Mouse (Mus musculus) midbrain, postnatal 0 days (tissue): Measurements from ENCODE around the gene Ugt1a9. TPM values are rescaled to one million over a fixed set of nuclear protein-coding genes. Genes with fewer than 3 reads are reported as not detected.

Experiments used
- ATAC-seq: fragments of 200-750 bp; cut with Nextera tagmentation; 2 replicates; pipeline ENCODE4 v1.8.0; 2017; ENCODE audit warnings: moderate number of reproducible peaks, mild to moderate bottlenecking, moderate TSS enrichment, moderate library complexity; ENCODE audit not compliant: low FRiP score
- DNase-seq: peaks from one replicate; pipeline ENCODE4 v3.0.0-alpha.2; 2015; ENCODE audit warnings: low spot score
- H3K27ac ChIP-seq: fragments of 300-500 bp; sonication (generic); 2 replicates; pipeline ENCODE4 v1.5.1; 2014; ENCODE audit warnings: low read depth, mild to moderate bottlenecking, low read length, mixed read lengths
- H3K27me3 ChIP-seq: fragments of 300-500 bp; sonication (generic); 2 replicates; pipeline ENCODE4 v1.6.1; 2014; ENCODE audit warnings: low read length, control low read depth, mixed read lengths; ENCODE audit not compliant: insufficient read depth
- H3K36me3 ChIP-seq: fragments of 300-500 bp; sonication (generic); 2 replicates; pipeline ENCODE4 v1.6.1; 2014; ENCODE audit warnings: low read length, control low read depth, mixed read lengths; ENCODE audit not compliant: insufficient read depth
- H3K4me1 ChIP-seq: fragments of 300-500 bp; sonication (generic); 2 replicates; pipeline ENCODE4 v1.6.1; 2014; ENCODE audit warnings: mild to moderate bottlenecking, control low read depth, antibody characterized with exemption, low read length, mixed read lengths; ENCODE audit not compliant: insufficient read depth
- H3K4me2 ChIP-seq: fragments of 300-500 bp; sonication (generic); 2 replicates; pipeline ENCODE4 v1.6.1; 2014; ENCODE audit warnings: low read depth, mild to moderate bottlenecking, low read length, mixed read lengths; ENCODE audit not compliant: poor library complexity, severe bottlenecking
- H3K4me3 ChIP-seq: fragments of 300-500 bp; sonication (generic); 2 replicates; pipeline ENCODE4 v1.5.1; 2014; ENCODE audit warnings: low read depth, mild to moderate bottlenecking, low read length, moderate library complexity
- H3K9ac ChIP-seq: fragments of 300-500 bp; sonication (generic); replicated peaks from 2 replicates; pipeline ENCODE4 v1.6.1; 2014; ENCODE audit warnings: mild to moderate bottlenecking, low read length, moderate library complexity, mixed read lengths; ENCODE audit not compliant: poor library complexity, severe bottlenecking
- H3K9me3 ChIP-seq: fragments of 300-500 bp; sonication (generic); 2 replicates; pipeline ENCODE4 v1.6.1; 2016; ENCODE audit warnings: low read length, control low read depth
- CTCF ChIP-seq: IDR thresholded peaks from 2 replicates; pipeline ENCODE4 v1.5.1; 2016; ENCODE audit warnings: antibody characterized with exemption, mild to moderate bottlenecking
- WGBS: fragments of 180-500 bp; shearing (Covaris S2); extraction: QIAGEN DNeasy Blood & Tissue Kit; methylation state at CpG from one replicate; pipeline ENCODE4 v1.1.7; 2014; 5-methylcytosine and 5-hydroxymethylcytosine counted together
- polyA plus RNA-seq: library from polyadenylated mRNA; unstranded; fragments of >200 nt; fragmentation: Nextera tagmentation; extraction: Ambion mirVana; gene quantifications from 2 replicates; pipeline ENCODE4 v1.2.1, GENCODE M21; 2015
- total RNA-seq: library from RNA; depleted of rRNA; stranded (reverse); fragments of >200 nt; gene quantifications from 2 replicates; pipeline ENCODE4 v1.2.3, GENCODE M21; 2014

Gene Ugt1a9
- total and polyA plus RNA-seq, 2 experiments from 2014 or later: not detected

GRCm38 (mm10) chr1:88245881-88246280 lies 175.3 kb downstream of the Ugt1a9 start:
- no peak overlapping the region for H3K4me2 ChIP-seq
- no peaks in the 10 kb centered on the region for H3K27me3 ChIP-seq
- 75% methylated on average over 6 of the region's 6 CpGs for WGBS
- H3K4me1 ChIP-seq: no peaks in the 10 kb centered on the region
- peaks cover 100% of the 10 kb centered on the region for H3K9me3 ChIP-seq
- no peaks in the 10 kb centered on the region for H3K36me3 ChIP-seq
- TF ChIP-seq CTCF: no peak
- DNase-seq (no peak), ATAC-seq (no peak; the same call in 1 of the 2 replicates)
- H3K4me3 ChIP-seq: no peak overlapping the region
- no peak overlapping the region for H3K27ac ChIP-seq
- H3K9ac ChIP-seq: no peak overlapping the region

GRCm38 (mm10) chr1:88246386-88246785 lies 175.8 kb downstream of the Ugt1a9 start:
- DNase-seq (no peak), ATAC-seq (no peak)
- WGBS: 44% methylated on average over 6 of the region's 6 CpGs

GRCm38 (mm10) chr1:88247660-88248059 lies 177.1 kb downstream of the Ugt1a9 start:
- DNase-seq (no peak), ATAC-seq (no peak)
- peaks cover 97% of the 10 kb centered on the region for H3K9me3 ChIP-seq
- no peak overlapping the region for H3K4me3 ChIP-seq
- no peaks in the 10 kb centered on the region for H3K27me3 ChIP-seq
- H3K27ac ChIP-seq: no peak overlapping the region
- no peak overlapping the region for H3K4me2 ChIP-seq
- no peak for TF ChIP-seq CTCF
- no peaks in the 10 kb centered on the region for H3K4me1 ChIP-seq
- no peaks in the 10 kb centered on the region for H3K36me3 ChIP-seq
- 50% methylated on average over 2 of the region's 2 CpGs for WGBS
- H3K9ac ChIP-seq: no peak overlapping the region

More at GRCm38 (mm10) chr1:88246386-88246785, 175.8 kb downstream of the Ugt1a9 start:
- H3K4me3 ChIP-seq: no peak overlapping the region
- H3K9me3 ChIP-seq: peaks cover 100% of the 10 kb centered on the region
- no peak overlapping the region for H3K27ac ChIP-seq
- no peaks in the 10 kb centered on the region for H3K4me1 ChIP-seq
- H3K9ac ChIP-seq: no peak overlapping the region
- TF ChIP-seq CTCF: no peak
- H3K27me3 ChIP-seq: no peaks in the 10 kb centered on the region
- no peak overlapping the region for H3K4me2 ChIP-seq
- H3K36me3 ChIP-seq: no peaks in the 10 kb centered on the region

- H3K4me2 ChIP-seq: no peak overlapping the region
- no peaks in the 10 kb centered on the region for H3K27me3 ChIP-seq
- no peak overlapping the region for H3K27ac ChIP-seq
- ATAC-seq: no peak
- H3K4me1 ChIP-seq: no peaks in the 10 kb centered on the region
- peaks cover 97% of the 10 kb centered on the region for H3K9me3 ChIP-seq
- 68% methylated on average over 4 of the region's 4 CpGs for WGBS
- H3K4me3 ChIP-seq: no peak overlapping the region
- no peaks in the 10 kb centered on the region for H3K36me3 ChIP-seq
- DNase-seq: no peak
- no peak overlapping the region for H3K9ac ChIP-seq
- no peak for TF ChIP-seq CTCF
Observed at GRCm38 (mm10) chr1:88248658-88249057, 178.1 kb downstream of the Ugt1a9 start.

- Histone ChIP-seq H3K27me3 (no peaks in the 10 kb centered on the region), H3K4me1 (no peaks in the 10 kb centered on the region), H3K9ac (no peak overlapping the region), H3K4me2 (no peak overlapping the region), H3K27ac (no peak overlapping the region), H3K9me3 (peaks cover 97% of the 10 kb centered on the region), H3K36me3 (no peaks in the 10 kb centered on the region), H3K4me3 (no peak overlapping the region)
- TF ChIP-seq CTCF: no peak
- WGBS: 76% methylated on average over 7 of the region's 7 CpGs
- DNase-seq (no peak), ATAC-seq (no peak)
Observed at GRCm38 (mm10) chr1:88249596-88249995, 179.0 kb downstream of the Ugt1a9 start.

- DNase-seq (no peak), ATAC-seq (no peak)
- H3K4me2 ChIP-seq: no peak overlapping the region
- H3K36me3 ChIP-seq: no peaks in the 10 kb centered on the region
- no peak for TF ChIP-seq CTCF
- no peaks in the 10 kb centered on the region for H3K27me3 ChIP-seq
- H3K27ac ChIP-seq: no peak overlapping the region
- H3K4me1 ChIP-seq: no peaks in the 10 kb centered on the region
- WGBS: 80% methylated on average over 5 of the region's 5 CpGs
- no peak overlapping the region for H3K9ac ChIP-seq
- no peak overlapping the region for H3K4me3 ChIP-seq
- H3K9me3 ChIP-seq: peaks cover 97% of the 10 kb centered on the region
Observed at GRCm38 (mm10) chr1:88250023-88250422, 179.4 kb downstream of the Ugt1a9 start.
